Mouse (Mus musculus) brain, embryonic 14.5 days (tissue): ENCODE data around the gene Zfp518b. TPM values are rescaled to one million over a fixed set of nuclear protein-coding genes. Genes with fewer than 3 reads are reported as not detected.

ENCODE experiments used
- DNase-seq: peaks from one replicate; pipeline ENCODE4 v3.0.0-alpha.2; 2011; ENCODE audit warnings: low read depth
- CTCF ChIP-seq: fragments of 200-500 bp; IDR thresholded peaks from 2 replicates; pipeline ENCODE4 v1.5.1; 2012; ENCODE audit warnings: inconsistent platforms, mild to moderate bottlenecking, moderate library complexity, borderline replicate concordance; ENCODE audit not compliant: insufficient read depth, insufficient read length; ENCODE audit errors: extremely low read depth
- POLR2A ChIP-seq: fragments of 200-500 bp; IDR thresholded peaks from 2 replicates; pipeline ENCODE4 v1.6.1; 2012; ENCODE audit warnings: mild to moderate bottlenecking, inconsistent platforms, borderline replicate concordance; ENCODE audit not compliant: poor library complexity, insufficient read depth, insufficient read length, severe bottlenecking; ENCODE audit errors: extremely low read depth
- polyA plus RNA-seq: library from polyadenylated mRNA; depleted of rRNA; stranded (reverse); fragments of >200 nt; gene quantifications from 2 replicates; pipeline ENCODE4 v1.2.3, GENCODE M21; 2012; rRNA removed

The Zfp518b gene
- polyA plus RNA-seq, 1 experiment, result 26.8 TPM

GRCm38 (mm10) chr5:38656204-38656603 lies 28.4 kb downstream of the Zfp518b start:
- DNase-seq, result no peak
- TF ChIP-seq POLR2A (no peak), CTCF (no peak)

GRCm38 (mm10) chr5:38655421-38655928 lies 29.2 kb downstream of the Zfp518b start:
- no peak for TF ChIP-seq CTCF
- TF ChIP-seq POLR2A, result no peak
- DNase-seq, result no peak

GRCm38 (mm10) chr5:38654571-38654970 lies 30.1 kb downstream of the Zfp518b start:
- TF ChIP-seq CTCF, result peak; percentile 15; the same call in 1 of the 2 replicates
- TF ChIP-seq POLR2A, result no peak
- no peak for DNase-seq

- TF ChIP-seq POLR2A (no peak), CTCF (no peak)
- no peak for DNase-seq
Observed at GRCm38 (mm10) chr5:38653101-38653500, 31.5 kb downstream of the Zfp518b start.

GRCm38 (mm10) chr5:38651455-38651854 lies 33.2 kb downstream of the Zfp518b start:
- DNase-seq, result peak; percentile 52

GRCm38 (mm10) chr5:38641526-38641925 lies 43.1 kb downstream of the Zfp518b start:
- TF ChIP-seq CTCF (no peak), POLR2A (no peak)
- DNase-seq, result no peak

More at GRCm38 (mm10) chr5:38651455-38651854, 33.2 kb downstream of the Zfp518b start:
- TF ChIP-seq POLR2A (no peak), CTCF (no peak)

GRCm38 (mm10) chr5:38636301-38636749 lies 48.3 kb downstream of the Zfp518b start:
- no peak for TF ChIP-seq POLR2A
- TF ChIP-seq CTCF, result no peak
- peak; percentile 63 for DNase-seq

- no peak for DNase-seq
- TF ChIP-seq POLR2A, result no peak
- TF ChIP-seq CTCF, result no peak
Observed at GRCm38 (mm10) chr5:38635696-38636095, 48.9 kb downstream of the Zfp518b start.

GRCm38 (mm10) chr5:38634321-38635164 lies 50.1 kb downstream of the Zfp518b start:
- no peak for DNase-seq
- no peak for TF ChIP-seq CTCF
- TF ChIP-seq POLR2A, result no peak

GRCm38 (mm10) chr5:38632463-38633449 lies 51.9 kb downstream of the Zfp518b start:
- no peak for TF ChIP-seq POLR2A
- peak; percentile 73; the same call in 1 of the 2 replicates for TF ChIP-seq CTCF
- DNase-seq, result peak; percentile 89

- DNase-seq, result no peak
- TF ChIP-seq CTCF (no peak), POLR2A (no peak)
Observed at GRCm38 (mm10) chr5:38628023-38628422, 56.6 kb downstream of the Zfp518b start.

GRCm38 (mm10) chr5:38626883-38627282 lies 57.7 kb downstream of the Zfp518b start:
- TF ChIP-seq POLR2A (no peak), CTCF (no peak)
- DNase-seq, result no peak

- DNase-seq, result peak; percentile 61
- TF ChIP-seq CTCF, result peak; percentile 44; the same call in 1 of the 2 replicates
- no peak for TF ChIP-seq POLR2A
Observed at GRCm38 (mm10) chr5:38620783-38621182, 63.8 kb downstream of the Zfp518b start.

GRCm38 (mm10) chr5:38618908-38619307 lies 65.7 kb downstream of the Zfp518b start:
- TF ChIP-seq POLR2A (no peak), CTCF (no peak)
- DNase-seq, result no peak

Other genes with a start within 250 kb of the Zfp518b start
- gene Slc2a9, start 181.7 kb downstream of the Zfp518b start, polyA plus RNA-seq, result 0.28 and 0.81 TPM in 2 replicates
- gene Wdr1, start 121.6 kb downstream of the Zfp518b start, polyA plus RNA-seq, result 116 and 141 TPM in 2 replicates
- 0.08 and 0.09 TPM in 2 replicates for gene Clnk, start 192.0 kb upstream of the Zfp518b start, polyA plus RNA-seq